In the genomic region with DNA sequence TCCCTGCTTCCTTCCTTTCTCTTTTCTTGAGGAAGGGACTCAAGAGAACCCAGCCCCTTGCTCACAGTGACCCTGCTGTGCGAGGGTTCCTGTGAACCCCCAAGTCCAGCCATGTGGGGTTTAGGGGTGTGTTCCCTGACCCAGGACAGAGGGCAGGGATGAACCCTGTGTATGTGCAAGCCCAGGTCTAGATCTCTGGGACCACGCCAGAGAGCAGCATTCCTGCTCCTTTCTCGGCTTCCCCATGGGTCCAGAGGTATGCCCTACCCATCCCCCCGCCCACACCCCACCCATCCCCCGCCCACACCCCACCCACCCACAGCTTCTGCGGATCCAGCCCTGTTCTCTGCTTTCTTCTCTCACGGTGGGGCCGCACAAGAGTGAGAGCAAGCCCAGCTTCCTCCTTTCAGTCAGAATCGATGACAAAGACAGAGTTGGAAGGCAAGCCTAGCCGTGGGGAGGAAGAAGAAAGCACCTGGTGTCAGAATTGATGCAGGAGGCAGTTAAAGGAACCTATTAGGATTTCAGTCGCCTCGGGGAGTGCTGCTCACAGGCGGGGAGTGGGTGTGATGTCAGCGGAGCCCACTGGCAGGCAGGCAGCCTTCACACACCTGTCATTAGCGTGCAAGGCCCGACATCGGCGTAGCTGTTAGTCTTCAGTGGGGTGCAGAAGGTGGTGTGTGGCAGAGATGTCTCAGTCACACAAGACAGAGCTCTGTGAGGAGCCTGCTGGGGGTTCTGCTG, we compare ENCODE assay signal across 12 mouse cellular contexts. TPM values are rescaled to one million over a fixed set of nuclear protein-coding genes. Genes with fewer than 3 reads are reported as not detected.
DNase-seq lines count a peak whose midpoint lies in the region; ATAC-seq and TF ChIP-seq lines count a peak whose summit lies in the region.
"Had no signal": no experiment of that assay in that cellular context is flagged by ENCODE, and none has a peak within 500 bp of the region (broad histone marks: within the 10 kb centered on the region; RNA-seq: fewer than 3 reads in every experiment).

No protein-coding gene starts in this region.

- peak overlapping the region; percentile 27 for H3K4me2 ChIP-seq in hindbrain, embryonic 12.5 days (replicated peaks)
- H3K4me2 ChIP-seq in neural tube, embryonic 12.5 days (replicated peaks): peak overlapping the region; percentile 24; the same call in 1 of the 2 replicates
- no peak overlapping the region for H3K4me2 ChIP-seq in liver, postnatal 0 days (ENCODE audit: low read depth, low read length)

- 24% methylated on average over 18 of the region's 18 CpGs for WGBS in heart, embryonic 10.5 days
- WGBS in hindbrain, embryonic 12.5 days: 20% methylated on average over 17 of the region's 18 CpGs
- 20% methylated on average over 18 of the region's 18 CpGs for WGBS in neural tube, embryonic 12.5 days
- WGBS in liver, postnatal 0 days (ENCODE audit: insufficient replicate concordance): 13% methylated on average over 18 of the region's 18 CpGs

- H3K9ac ChIP-seq in hindbrain, embryonic 12.5 days: peak overlapping the region; percentile 47
- H3K9ac ChIP-seq in neural tube, embryonic 12.5 days: 0 out of 2 replicates have a peak overlapping the region, but pooled peaks have one; percentile 33
- H3K9ac ChIP-seq in liver, postnatal 0 days (replicated peaks): no peak overlapping the region

- no peaks in the 10 kb centered on the region for H3K9me3 ChIP-seq in heart, embryonic 10.5 days
- no peaks in the 10 kb centered on the region for H3K9me3 ChIP-seq in hindbrain, embryonic 12.5 days (replicated peaks)
- no peaks in the 10 kb centered on the region for H3K9me3 ChIP-seq in neural tube, embryonic 12.5 days
- no peaks in the 10 kb centered on the region for H3K9me3 ChIP-seq in liver, postnatal 0 days (ENCODE audit: low read length)

- H3K4me1 ChIP-seq in heart, embryonic 10.5 days: peaks cover 31% of the 10 kb centered on the region
- H3K4me1 ChIP-seq in hindbrain, embryonic 12.5 days: peaks cover 39% of the 10 kb centered on the region
- peaks cover 39% of the 10 kb centered on the region for H3K4me1 ChIP-seq in neural tube, embryonic 12.5 days
- no peaks in the 10 kb centered on the region for H3K4me1 ChIP-seq in liver, postnatal 0 days (ENCODE audit: insufficient read depth)

- no peak for TF ChIP-seq EP300 in liver, postnatal 0 days (IDR thresholded peaks at IDR 0.05; ENCODE audit: low read depth)

- H3K27me3 ChIP-seq in heart, embryonic 10.5 days (ENCODE audit: insufficient read depth, poor library complexity, severe bottlenecking): peaks cover 35% of the 10 kb centered on the region
- no peaks in the 10 kb centered on the region; the same call in 1 of the 2 replicates for H3K27me3 ChIP-seq in hindbrain, embryonic 12.5 days
- H3K27me3 ChIP-seq in neural tube, embryonic 12.5 days (replicated peaks): no peaks in the 10 kb centered on the region
- H3K27me3 ChIP-seq in liver, postnatal 0 days (ENCODE audit: insufficient read depth, low read length): no peaks in the 10 kb centered on the region

- peak; percentile 70 for DNase-seq in heart, embryonic 10.5 days (ENCODE audit: low spot score)
- no peak for DNase-seq in heart, adult 9 months (ENCODE audit: low spot score in 2 of 2)
- peak; percentile 5 for DNase-seq in T-cell, adult 2 months (ENCODE audit: low spot score)
- no peak for DNase-seq in liver, postnatal 0 days
- DNase-seq in testis, postnatal 10 days (ENCODE audit: low spot score): no peak
- DNase-seq in left cerebral cortex, adult 18-20 months (ENCODE audit: low spot score in 2 of 2): no peak
- DNase-seq: heart, adult 2 months; layer of hippocampus, postnatal 36 days had no signal

- TF ChIP-seq CTCF in liver, postnatal 0 days (IDR thresholded peaks at IDR 0.05; ENCODE audit: low read depth): no peak

- H3K36me3 ChIP-seq in heart, embryonic 10.5 days: no peaks in the 10 kb centered on the region
- H3K36me3 ChIP-seq in hindbrain, embryonic 12.5 days: no peaks in the 10 kb centered on the region
- no peaks in the 10 kb centered on the region for H3K36me3 ChIP-seq in neural tube, embryonic 12.5 days
- no peaks in the 10 kb centered on the region for H3K36me3 ChIP-seq in liver, postnatal 0 days (replicated peaks; ENCODE audit: insufficient read depth, low read length)

- H3K4me3 ChIP-seq in heart, embryonic 10.5 days: peak overlapping the region; percentile 8; the same call in 1 of the 2 replicates
- no peak overlapping the region for H3K4me3 ChIP-seq in hindbrain, embryonic 12.5 days
- no peak overlapping the region for H3K4me3 ChIP-seq in neural tube, embryonic 12.5 days
- H3K4me3 ChIP-seq in liver, postnatal 0 days (ENCODE audit: low read depth, low read length): no peak overlapping the region
- H3K4me3 ChIP-seq: heart, adult 2 months had no signal

- no peak for ATAC-seq in hindbrain, embryonic 12.5 days (ENCODE audit: low FRiP score)
- no peak for ATAC-seq in neural tube, embryonic 12.5 days (ENCODE audit: low FRiP score, low read depth)
- ATAC-seq in liver, postnatal 0 days: no peak

- H3K27ac ChIP-seq in heart, embryonic 10.5 days: 0 out of 2 replicates have a peak overlapping the region, but pooled peaks have one; percentile 8
- H3K27ac ChIP-seq in hindbrain, embryonic 12.5 days: peak overlapping the region; percentile 72
- 0 out of 2 replicates have a peak overlapping the region, but pooled peaks have one; percentile 15 for H3K27ac ChIP-seq in neural tube, embryonic 12.5 days
- H3K27ac ChIP-seq in liver, postnatal 0 days (ENCODE audit: low read depth): no peak overlapping the region
- H3K27ac ChIP-seq: heart, adult 2 months had no signal

RNA-seq across cellular contexts. Expression of a gene that starts 41.6 kb away (rescaled TPM):
- not detected in 2 replicates for polyA plus RNA-seq in heart, embryonic 10.5 days (2016; fragmentation: Nextera tagmentation; extraction: Ambion mirVana)
- polyA plus RNA-seq in hindbrain, embryonic 12.5 days (2016; fragmentation: Nextera tagmentation; extraction: Ambion mirVana): not detected in 2 replicates
- polyA plus RNA-seq in neural tube, embryonic 12.5 days (2016; fragmentation: Nextera tagmentation; extraction: Ambion mirVana): 0.08 TPM in 1 of 2 replicates, not detected in the other
- not detected in 2 replicates for polyA plus RNA-seq in liver, postnatal 0 days (2015; fragmentation: Nextera tagmentation; extraction: Ambion mirVana)
- under 1 TPM in 1 of 2 experiments, not detected in 1; 0.19 TPM for total RNA-seq in left cerebral cortex, adult 18-20 months (2021)
- total RNA-seq: adrenal gland, adult 18-20 months; heart, adult 2 months; monocyte, adult 5-6 weeks had no signal

Comparison
In these comparisons a context has a peak if more than half of its experiments do, and no peak if none do; other contexts are left out.
1. DNase-seq: peak in heart, embryonic 10.5 days (single experiment) and T-cell, adult 2 months (single experiment); none in heart, adult 9 months (0 of 2), liver, postnatal 0 days (single experiment), testis, postnatal 10 days (single experiment) and left cerebral cortex, adult 18-20 months (0 of 2).